Mouse (Mus musculus): ENCODE measurements at regions not wholly inside any gene's neighbourhood (a gene's known extent, or its start where the extent isn't known, plus 50 kb on each side); places are given as distances from the start of the nearest gene placed in this dataset.

DNA sequence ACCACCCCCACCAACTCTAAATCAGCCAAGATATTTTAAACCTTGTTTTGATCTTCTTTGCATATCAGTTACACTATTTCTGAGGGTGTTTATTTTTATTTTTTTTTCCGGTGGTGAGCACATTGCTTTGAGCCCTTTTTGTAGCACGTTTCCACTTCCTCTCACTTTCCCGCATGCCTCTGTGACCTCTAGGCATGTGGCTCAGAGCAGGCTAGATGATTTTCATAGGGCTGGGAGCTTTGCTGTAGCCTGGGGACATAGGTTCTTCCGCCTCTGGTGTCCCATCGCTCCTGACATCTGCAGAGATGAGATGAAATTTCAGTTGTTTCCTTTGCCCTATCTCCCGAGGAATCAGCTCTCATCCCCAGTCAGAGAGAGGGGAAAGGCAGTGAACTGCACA lies 197.3 kb upstream of the Bcl6 start:
- DNase-seq (ENCODE audit: low read depth, low spot score) = no peak

- no peak for DNase-seq (ENCODE audit: low read depth, low spot score)
These were observed 196.2 kb upstream of the Bcl6 start for GRCm38 (mm10) chr16:24184846-24185245.

DNA sequence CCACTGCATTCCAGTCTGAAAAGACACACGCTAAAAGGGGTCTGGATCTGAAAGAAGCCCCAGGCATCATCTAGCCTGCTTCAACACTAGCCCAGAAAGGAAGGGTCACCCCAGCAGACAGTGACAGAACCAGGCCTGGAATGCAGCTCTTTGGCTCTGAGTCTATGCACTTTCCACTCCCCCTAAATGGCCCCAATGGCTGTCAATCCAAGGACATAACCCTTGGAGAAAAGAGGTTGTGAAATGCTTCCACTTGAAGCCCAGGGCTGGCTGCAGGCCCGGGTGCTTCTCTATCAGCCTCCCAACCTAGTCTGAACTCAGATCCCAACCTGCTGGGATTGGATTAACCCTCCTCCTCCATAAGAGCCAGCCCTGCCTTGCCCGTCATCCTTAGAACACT lies 194.6 kb upstream of the Bcl6 start:
- no peak for DNase-seq (ENCODE audit: low read depth, low spot score)

DNA sequence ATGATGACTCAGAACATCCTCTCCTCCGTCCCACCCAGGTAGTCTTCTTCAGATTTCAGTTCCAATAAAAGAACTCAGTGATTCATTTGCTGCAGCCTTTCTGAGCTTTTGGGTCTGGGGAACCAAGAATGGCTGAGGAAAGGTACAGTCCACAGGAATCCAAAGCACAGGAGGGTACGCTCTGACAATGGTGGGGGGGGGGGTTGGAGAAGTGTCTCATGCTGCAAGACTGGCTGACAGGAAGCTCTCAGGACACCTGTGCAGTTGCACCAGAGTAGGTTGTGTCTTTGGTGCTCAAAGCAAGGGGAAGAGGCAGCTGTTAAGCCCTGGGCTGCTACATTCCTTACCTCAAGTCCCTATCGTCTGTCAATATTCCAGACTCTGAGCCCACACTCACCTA lies 192.7 kb upstream of the Bcl6 start:
- no peak for DNase-seq (ENCODE audit: low read depth, low spot score)

DNA sequence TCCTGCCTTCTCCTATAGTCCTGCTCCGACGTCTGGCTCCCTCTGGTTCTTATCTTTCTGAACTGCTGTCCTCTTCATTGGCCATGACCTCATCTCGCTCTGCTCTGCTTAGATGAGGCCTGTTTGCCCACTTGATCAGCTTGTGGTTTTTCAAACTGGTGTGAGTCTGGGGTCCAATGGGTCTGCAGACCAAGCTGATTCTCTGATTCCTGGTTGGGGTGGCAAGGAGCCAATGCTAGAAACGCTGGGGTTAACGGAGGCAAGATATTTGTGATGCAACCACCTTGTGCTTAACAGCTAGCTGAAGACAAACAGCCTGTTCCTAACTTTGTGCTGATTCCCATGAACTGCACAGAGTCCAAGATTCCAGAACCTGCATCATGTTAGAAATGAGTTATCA lies 192.0 kb upstream of the Bcl6 start:
- no peak for DNase-seq (ENCODE audit: low read depth, low spot score)

GRCm38 (mm10) chr16:24177564-24177963 lies 188.9 kb upstream of the Bcl6 start:
- DNase-seq (ENCODE audit: low read depth, low spot score) = no peak

GRCm38 (mm10) chr16:24177131-24177530 lies 188.5 kb upstream of the Bcl6 start:
- DNase-seq (ENCODE audit: low read depth, low spot score) = no peak

- DNase-seq (ENCODE audit: low read depth, low spot score) = peak; percentile 14
These were observed 187.4 kb upstream of the Bcl6 start for GRCm38 (mm10) chr16:24176057-24176456.

DNA sequence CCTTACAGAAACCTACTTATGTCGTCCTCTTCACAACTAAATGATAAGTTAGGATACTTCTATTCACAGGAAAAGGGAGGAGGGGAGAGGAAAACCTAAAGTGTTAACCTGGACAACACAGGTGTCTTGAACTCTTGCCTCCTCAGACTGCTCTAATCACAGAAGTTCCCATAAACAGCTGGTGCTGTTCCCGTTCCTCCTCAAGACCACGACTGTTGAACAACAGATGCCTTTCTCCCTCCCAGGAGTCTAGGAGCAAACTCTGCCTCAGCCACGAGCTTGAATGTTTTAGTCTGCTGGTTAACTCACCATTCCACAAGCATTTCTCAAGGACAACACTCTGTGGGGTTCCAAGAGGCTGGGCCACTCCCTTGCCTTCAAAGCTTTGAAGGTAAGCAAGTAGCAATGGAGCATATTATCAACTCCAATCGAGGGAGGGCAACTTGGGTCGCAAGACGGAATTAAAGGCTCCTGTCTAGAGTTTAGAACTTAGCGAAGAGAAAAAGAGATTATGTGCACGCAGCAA lies 186.6 kb upstream of the Bcl6 start:
- peak; percentile 83 for DNase-seq (ENCODE audit: low read depth, low spot score)

DNA sequence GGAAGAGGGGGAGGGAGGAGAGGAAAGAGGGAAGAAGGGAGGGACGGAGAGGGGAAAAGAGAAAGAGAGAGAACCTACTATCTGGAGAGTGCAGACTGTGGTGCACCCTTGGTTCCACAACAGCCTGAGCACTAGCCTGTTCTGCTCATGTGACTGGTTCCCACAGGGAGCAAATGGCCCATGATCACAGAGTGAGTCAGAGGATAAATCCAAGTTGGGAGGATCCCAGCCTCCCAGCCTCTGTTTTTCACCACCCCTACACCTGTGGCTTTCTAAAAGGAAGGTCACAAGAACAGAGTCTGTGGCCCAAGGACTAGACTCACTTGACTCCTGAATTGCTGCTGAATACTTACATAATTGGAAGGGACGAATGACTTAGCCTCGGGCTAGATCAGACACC lies 185.9 kb upstream of the Bcl6 start:
- peak; percentile 22 for DNase-seq (ENCODE audit: low read depth, low spot score)

DNA sequence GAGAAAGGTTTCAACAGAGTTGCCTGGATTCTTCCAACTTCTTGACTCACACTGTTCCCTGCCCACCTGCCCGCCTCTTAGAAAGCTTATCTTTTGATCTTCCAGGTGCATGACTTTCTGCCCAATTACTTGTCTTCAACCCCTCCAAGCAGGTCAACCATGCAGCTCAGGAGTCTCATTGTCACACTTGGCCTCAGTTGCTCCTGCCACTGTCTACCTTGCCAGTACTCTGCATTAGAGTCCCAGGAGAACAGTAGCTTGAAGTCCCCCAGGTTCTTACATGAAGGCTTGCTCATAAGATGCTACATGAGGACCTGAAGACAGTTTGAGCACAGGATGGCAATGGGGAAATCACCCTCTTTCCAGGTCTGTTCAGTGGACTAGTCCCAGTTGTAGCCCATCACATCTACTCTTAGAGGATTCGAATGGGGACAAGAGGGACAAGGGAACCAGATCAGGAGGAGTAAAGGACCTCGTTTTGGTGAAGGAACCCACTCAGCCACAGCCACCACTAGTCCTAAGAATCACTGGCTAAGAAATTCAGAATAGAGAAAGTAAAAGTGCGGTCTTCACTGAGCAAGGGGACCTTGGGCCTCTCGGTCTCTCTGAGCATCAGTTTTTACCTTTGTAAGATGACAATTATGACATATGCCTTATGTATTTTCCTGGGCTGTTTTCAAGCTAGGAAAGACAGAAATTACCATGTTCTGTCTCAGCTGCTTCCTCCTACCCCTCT lies 185.3 kb upstream of the Bcl6 start:
- no peak for DNase-seq (ENCODE audit: low read depth, low spot score)

DNA sequence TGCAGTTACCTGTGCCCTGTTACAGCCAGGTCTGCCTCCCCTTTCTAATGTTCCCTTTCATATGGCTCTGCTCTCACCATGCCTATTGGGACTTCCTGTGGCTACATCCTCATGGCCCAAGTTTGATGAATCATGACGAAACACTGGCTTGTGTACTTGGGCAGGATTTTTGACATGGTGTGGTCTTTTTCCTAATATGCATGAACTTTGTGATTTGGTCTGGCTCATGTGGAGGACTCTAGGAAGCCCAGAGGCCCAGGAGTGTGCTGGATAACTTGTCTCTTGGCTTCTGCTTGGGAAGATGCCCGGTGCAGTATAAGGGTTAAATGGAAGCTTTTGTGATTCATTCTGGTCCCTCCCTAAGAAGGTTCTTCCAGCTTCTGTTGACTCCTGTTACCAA lies 184.0 kb upstream of the Bcl6 start:
- DNase-seq (ENCODE audit: low read depth, low spot score) = no peak

DNA sequence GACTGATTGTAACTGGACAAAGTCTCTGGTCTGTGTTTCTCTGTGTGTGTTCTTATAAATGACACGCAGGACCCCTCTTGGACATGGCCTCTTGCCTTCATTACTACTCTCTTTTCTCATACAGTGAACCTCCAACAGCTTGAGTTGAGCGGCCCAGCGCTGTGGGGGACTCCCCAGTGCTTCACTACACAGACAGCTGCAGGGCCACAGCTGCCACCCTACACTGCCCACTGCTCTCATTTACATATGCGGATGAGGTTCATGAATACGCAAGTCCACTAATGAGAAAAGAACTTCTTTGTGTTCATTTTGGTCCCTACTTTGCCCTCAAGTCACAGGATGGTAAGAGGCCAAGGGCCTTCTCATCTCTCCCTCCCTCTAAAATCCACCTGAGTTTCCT lies 183.4 kb upstream of the Bcl6 start:
- DNase-seq (ENCODE audit: low read depth, low spot score) = no peak

- no peak for DNase-seq (ENCODE audit: low read depth, low spot score)
These were observed 182.5 kb upstream of the Bcl6 start for GRCm38 (mm10) chr16:24171161-24171560.

DNA sequence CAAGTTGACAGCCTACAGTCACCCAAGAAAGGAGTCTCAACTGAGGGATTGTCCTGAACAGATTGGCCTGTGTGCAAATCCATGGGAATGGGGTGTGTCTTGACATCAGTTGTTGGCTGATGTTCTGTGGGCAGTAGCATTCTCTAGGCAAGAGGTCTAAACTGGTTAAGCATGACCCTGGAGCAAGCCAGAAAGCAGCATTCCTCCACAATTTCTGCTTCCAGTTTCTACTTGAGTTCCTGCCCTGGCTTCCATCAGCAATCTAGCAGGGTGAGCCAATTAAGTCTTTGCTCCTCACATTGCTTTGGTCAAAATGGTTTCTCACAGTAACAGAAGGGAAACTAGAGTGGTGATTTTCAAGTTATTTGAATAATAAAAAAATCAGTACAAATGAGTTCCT lies 177.8 kb upstream of the Bcl6 start:
- no peak for DNase-seq (ENCODE audit: low read depth, low spot score)

DNA sequence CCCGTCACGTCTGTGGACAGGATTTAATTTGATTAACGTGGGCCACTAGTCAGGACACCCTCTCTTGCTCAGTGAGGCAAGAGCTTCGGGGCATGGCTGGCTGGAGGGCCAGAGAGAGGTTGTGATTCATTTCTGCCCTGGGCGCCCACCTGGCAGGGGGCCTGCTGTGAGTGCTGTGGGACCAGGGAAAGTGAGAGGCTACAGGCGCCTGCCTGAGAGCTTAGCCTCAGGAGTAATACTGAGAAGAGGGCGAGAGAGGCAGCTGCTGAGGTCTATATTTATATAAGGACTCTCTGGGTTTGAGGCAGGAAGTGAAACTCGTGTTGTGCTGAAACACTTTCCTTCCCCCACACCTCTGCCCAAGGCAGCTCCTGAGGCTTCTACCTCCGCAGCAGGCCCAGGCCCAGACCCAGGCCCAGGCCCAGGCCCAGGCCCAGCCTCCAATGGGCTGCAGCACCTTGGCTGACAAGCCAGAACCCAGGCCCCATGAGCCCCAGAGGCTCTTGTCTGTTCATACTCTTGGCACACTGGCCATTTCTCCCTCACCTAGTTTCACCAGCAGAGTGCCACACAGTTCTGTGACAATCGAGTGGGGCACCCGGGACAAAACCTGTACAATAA lies 176.9 kb upstream of the Bcl6 start:
- DNase-seq (ENCODE audit: low read depth, low spot score) = no peak

- DNase-seq (ENCODE audit: low read depth, low spot score) = no peak
These were observed 172.1 kb upstream of the Bcl6 start for GRCm38 (mm10) chr16:24160705-24161285.

DNA sequence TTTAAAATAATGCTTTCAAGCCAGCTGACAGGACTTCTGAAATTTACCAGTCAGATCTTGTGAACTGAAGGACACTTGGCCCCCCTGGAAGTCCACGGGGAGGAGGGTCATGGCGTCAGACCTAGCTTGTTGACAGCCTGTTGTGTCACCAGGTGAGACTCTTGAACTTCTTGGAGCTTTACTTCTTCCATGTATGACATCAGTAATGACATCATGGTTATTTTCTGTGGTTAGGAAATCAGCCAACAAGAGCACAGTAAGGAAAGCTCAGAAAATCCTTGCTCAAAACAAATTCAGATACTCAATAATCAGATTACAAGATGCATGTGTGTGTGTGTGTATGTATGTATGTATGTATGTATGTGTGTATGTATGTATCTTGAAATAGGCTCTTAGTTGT lies 170.7 kb upstream of the Bcl6 start:
- no peak for DNase-seq (ENCODE audit: low read depth, low spot score)

- DNase-seq (ENCODE audit: low read depth, low spot score) = no peak
These were observed 169.1 kb upstream of the Bcl6 start for GRCm38 (mm10) chr16:24157753-24158152.

- DNase-seq (ENCODE audit: low read depth, low spot score) = no peak
These were observed 168.2 kb upstream of the Bcl6 start for GRCm38 (mm10) chr16:24156729-24157430.

DNA sequence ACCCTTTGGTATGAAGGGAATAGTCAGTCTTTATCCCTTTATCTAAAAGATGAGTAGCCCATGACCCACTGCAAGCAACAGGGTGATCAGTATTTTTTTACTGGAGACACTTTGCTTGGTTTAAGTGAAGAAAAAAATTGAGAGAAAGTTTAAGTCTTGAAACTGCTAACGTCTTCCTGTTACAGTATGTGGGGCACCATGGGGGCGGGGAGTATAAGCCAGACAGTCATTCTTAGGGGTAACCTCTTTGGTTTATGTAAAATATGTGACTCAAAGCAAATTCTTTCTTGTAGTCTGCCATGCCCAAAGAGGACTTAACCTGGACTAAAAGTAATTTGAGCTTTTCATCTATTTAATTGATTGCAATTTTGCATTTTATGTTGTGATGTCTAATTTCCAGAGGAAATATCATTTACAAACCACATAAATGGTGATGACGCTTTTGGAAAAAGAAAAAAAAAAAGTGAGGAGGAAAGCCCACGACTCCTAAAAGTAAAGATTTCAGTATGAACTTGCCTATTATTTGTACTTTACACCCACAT lies 166.2 kb upstream of the Bcl6 start:
- DNase-seq (ENCODE audit: low read depth, low spot score) = no peak

GRCm38 (mm10) chr16:24153943-24154342 lies 165.3 kb upstream of the Bcl6 start:
- no peak for DNase-seq (ENCODE audit: low read depth, low spot score)

All from ES-CJ7 (cell line).